Mouse (Mus musculus) hematopoietic stem cell, adult 5-6 weeks (primary cell): ENCODE measurements around the gene Lexm. TPM values are rescaled to one million over a fixed set of nuclear protein-coding genes. Genes with fewer than 3 reads are reported as not detected.

Source experiments
- ATAC-seq, 2 experiments: fragments of 125-278 bp in 1 of 2; replicated peaks in 1 of 2; 2 replicates each; pipeline ENCODE4 v1.8.0; 2016 to 2017; ENCODE audit warnings: inconsistent platforms in 2 of 2, mild to moderate bottlenecking in 2 of 2, moderate number of reproducible peaks in 2 of 2, low read depth in 1 of 2, moderate TSS enrichment in 1 of 2; ENCODE audit not compliant: low FRiP score in 2 of 2, poor library complexity in 2 of 2, severe bottlenecking in 2 of 2, insufficient read depth in 1 of 2, low TSS enrichment in 1 of 2
- total RNA-seq: library from RNA; stranded (forward); fragments of 172-1452, 232-1000 nt; gene quantifications from 2 replicates; pipeline ENCODE4 v1.2.3, GENCODE M21; 2017

Lexm gene
- total RNA-seq, 1 experiment from 2014 or later, result not detected

GRCm38 (mm10) chr4:106562006-106562405 lies 55.0 kb downstream of the Lexm start:
- 0 out of 4 replicates have a peak, but pooled peaks of 1 of the 2 experiments have one; percentile 3 for ATAC-seq

- peak; percentile 81 to 89 for ATAC-seq
Measured at GRCm38 (mm10) chr4:106560846-106561781, 55.9 kb downstream of the Lexm start, which contains the start of gene Dhcr24. Dhcr24 (plus strand) TSS chr4:106561038.

GRCm38 (mm10) chr4:106560213-106560845 lies 56.7 kb downstream of the Lexm start:
- ATAC-seq, result peak; percentile 38 to 40

DNA sequence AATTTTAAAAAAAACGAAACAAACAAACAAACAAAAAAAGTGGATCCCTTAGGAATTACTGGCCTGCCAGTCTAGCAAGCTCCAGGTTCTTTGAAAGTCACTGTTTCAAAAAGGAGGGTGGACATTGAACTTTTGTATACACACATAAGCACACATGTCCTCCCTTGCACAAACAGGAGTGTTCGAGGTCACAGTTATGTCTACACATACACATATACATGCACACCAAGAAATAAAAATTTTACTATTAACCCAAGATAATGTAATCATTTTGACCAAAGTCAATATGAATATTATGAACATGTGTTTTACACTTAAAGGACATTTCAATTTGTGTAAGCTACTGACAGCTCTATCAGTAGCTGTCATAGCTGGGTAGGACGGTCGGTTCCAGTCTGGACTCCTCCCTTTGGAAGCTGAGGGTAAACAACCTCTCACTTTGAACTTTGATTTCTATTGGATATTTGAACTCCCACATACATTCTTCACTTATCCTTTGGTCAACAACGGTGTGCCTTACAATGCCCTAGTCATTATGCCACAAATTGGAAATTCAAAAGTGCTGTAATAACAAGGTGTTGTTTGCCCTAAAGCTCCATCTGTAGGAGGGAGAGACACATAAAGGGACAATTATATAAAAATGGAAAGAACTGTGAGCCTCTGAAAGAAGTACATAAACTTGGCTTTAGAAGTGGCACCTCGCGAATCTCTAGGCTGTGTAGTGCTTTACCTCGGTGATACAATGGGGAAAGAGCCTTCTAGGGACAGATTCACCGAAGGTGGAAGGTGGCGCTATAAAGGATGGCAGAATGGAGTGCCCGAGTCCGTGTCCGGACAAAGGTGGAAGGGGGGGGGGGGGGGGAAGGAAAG lies 57.5 kb downstream of the Lexm start:
- ATAC-seq, result no peak

DNA sequence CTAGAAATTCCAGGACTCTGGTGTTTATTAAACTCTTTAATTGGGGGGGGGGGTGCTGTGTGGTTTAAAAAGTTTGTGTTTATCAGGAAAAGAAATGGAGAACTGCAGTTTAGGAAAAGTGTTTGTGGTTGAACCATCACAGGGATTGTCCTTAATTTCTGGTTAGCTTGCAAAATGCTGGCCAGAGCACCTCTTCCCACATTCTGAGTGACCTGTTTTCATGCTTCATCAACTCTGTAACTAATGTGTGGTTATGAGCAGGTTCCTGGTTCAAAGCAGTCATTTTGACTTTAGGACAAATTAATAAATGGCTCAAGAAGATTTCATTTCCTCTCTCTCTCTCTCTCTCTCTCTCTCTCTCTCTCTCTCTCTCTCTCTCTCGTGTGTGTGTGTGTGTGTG lies 59.1 kb downstream of the Lexm start:
- ATAC-seq, result no peak

GRCm38 (mm10) chr4:106557262-106557661 lies 59.8 kb downstream of the Lexm start:
- ATAC-seq, result no peak

- no peak for ATAC-seq
Measured at GRCm38 (mm10) chr4:106550516-106551166, 66.4 kb downstream of the Lexm start.

DNA sequence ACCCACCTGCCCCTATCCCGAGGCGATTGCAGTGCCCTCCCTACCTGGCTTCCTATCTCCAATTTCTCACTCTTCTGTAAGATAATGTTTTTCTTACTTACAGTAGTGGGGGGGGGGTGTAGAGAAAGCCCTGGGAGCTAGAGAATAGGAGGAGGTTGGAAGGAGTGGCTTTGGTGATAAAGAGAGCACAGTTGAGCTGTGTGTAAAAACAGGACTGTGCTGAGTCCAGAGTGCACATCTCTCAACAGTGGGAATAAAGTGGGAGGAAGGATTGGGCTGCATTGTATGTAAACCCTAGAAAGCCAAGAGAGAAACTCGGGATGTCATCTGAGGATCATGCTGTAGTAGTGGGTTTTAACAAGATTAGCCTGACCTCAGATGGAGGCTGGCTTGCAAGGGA lies 68.9 kb downstream of the Lexm start:
- ATAC-seq, result no peak

DNA sequence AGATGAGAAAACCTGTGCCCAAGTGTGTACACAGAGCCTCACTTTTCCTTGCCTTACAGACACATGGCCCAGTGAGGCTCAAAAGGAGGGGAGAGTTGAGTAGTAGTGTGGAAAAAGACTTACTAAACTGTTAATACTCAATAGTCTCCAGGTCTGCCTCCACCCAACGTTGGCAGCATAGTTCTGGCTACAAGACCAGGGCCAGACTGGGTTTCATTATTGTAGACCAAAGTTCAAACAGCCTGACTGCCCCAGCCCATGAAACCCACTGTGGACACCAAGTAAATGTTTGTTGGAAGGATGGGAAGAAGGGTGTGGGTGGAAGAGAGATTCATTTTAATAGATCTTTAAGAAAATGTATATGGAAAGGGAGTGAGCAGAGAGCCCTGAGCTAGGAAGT lies 70.1 kb downstream of the Lexm start:
- ATAC-seq, result no peak

- peak in 1 of 2 experiments; percentile 51; a peak in 2 of 4 replicates for ATAC-seq
Measured at GRCm38 (mm10) chr4:106545817-106546373, 71.1 kb downstream of the Lexm start.

GRCm38 (mm10) chr4:106542211-106542610 lies 74.8 kb downstream of the Lexm start:
- ATAC-seq, result no peak

- ATAC-seq, result no peak
Measured at GRCm38 (mm10) chr4:106541491-106541890, 75.5 kb downstream of the Lexm start.

Other genes with a start within 250 kb of the Lexm start
- gene Pcsk9, start 152.9 kb downstream of the Lexm start, total RNA-seq, result 0.15 TPM in 1 of 2 replicates, not detected in the other
- not detected in 2 replicates for gene Bsnd, start 125.0 kb downstream of the Lexm start, total RNA-seq
- gene Dhcr24, start 56.2 kb downstream of the Lexm start, total RNA-seq, result 10.6 and 14.8 TPM in 2 replicates
- not detected in 2 replicates for gene Ttc22, start 5.2 kb upstream of the Lexm start, total RNA-seq
- gene Pars2, start 33.8 kb upstream of the Lexm start, total RNA-seq, result 7.7 and 9.1 TPM in 2 replicates
- 41.9 and 46.4 TPM in 2 replicates for gene Ttc4, start 61.7 kb upstream of the Lexm start, total RNA-seq
- not detected in 2 replicates for gene Mroh7, start 113.7 kb upstream of the Lexm start, total RNA-seq
- not detected in 2 replicates for gene Fam151a, start 116.6 kb upstream of the Lexm start, total RNA-seq
- gene Acot11, start 187.8 kb upstream of the Lexm start, total RNA-seq, result 7.2 and 11.1 TPM in 2 replicates